Mouse (Mus musculus): ENCODE results near the gene Mdm2.
"Not testable (repeated sequence)": the region's sequence is repeated elsewhere in the genome, so short reads cannot be mapped to it uniquely, and the experiment has no call there.

Gene Mdm2

GRCm38 (mm10) chr10:117748276-117749049 lies 37.9 kb upstream of the Mdm2 start:
- no peak for DNase-seq (ENCODE audit: low spot score in 2 of 2)

GRCm38 (mm10) chr10:117747711-117748110 lies 37.2 kb upstream of the Mdm2 start:
- no peak for DNase-seq (ENCODE audit: low spot score in 2 of 2)

- peak; percentile 92 to 95 for DNase-seq (ENCODE audit: low spot score in 2 of 2)
Observed at GRCm38 (mm10) chr10:117746297-117746883, 35.8 kb upstream of the Mdm2 start, which contains the start of gene Slc35e3. Slc35e3 (minus strand) TSS chr10:117746365.

GRCm38 (mm10) chr10:117745570-117746296 lies 35.2 kb upstream of the Mdm2 start:
- peak in 1 of 2 experiments; percentile 38 for DNase-seq (ENCODE audit: low spot score in 2 of 2)

GRCm38 (mm10) chr10:117743917-117744316 lies 33.4 kb upstream of the Mdm2 start:
- DNase-seq (ENCODE audit: low spot score in 2 of 2), result no peak

GRCm38 (mm10) chr10:117743182-117743581 lies 32.6 kb upstream of the Mdm2 start:
- DNase-seq (ENCODE audit: low spot score in 2 of 2), result no peak

- DNase-seq (ENCODE audit: low spot score in 2 of 2), result no peak
Observed at GRCm38 (mm10) chr10:117742618-117743017, 32.1 kb upstream of the Mdm2 start.

- no peak for DNase-seq (ENCODE audit: low spot score in 2 of 2)
Observed at GRCm38 (mm10) chr10:117741698-117742475, 31.3 kb upstream of the Mdm2 start.

- no peak for DNase-seq (ENCODE audit: low spot score in 2 of 2)
Observed at GRCm38 (mm10) chr10:117740921-117741320, 30.4 kb upstream of the Mdm2 start.

GRCm38 (mm10) chr10:117740171-117740570 lies 29.6 kb upstream of the Mdm2 start:
- no peak for DNase-seq (ENCODE audit: low spot score in 2 of 2)

GRCm38 (mm10) chr10:117739648-117739948 lies 29.0 kb upstream of the Mdm2 start:
- no peak for DNase-seq (ENCODE audit: low spot score in 2 of 2)

- no peak for DNase-seq (ENCODE audit: low spot score in 2 of 2)
Observed at GRCm38 (mm10) chr10:117738928-117739647, 28.5 kb upstream of the Mdm2 start.

- DNase-seq (ENCODE audit: low spot score in 2 of 2), result no peak
Observed at GRCm38 (mm10) chr10:117738140-117738921, 27.8 kb upstream of the Mdm2 start.

- not testable (repeated sequence) for DNase-seq (ENCODE audit: low spot score in 2 of 2)
Observed at GRCm38 (mm10) chr10:117737498-117737897, 26.9 kb upstream of the Mdm2 start.

- DNase-seq (ENCODE audit: low spot score in 2 of 2), result no peak
Observed at GRCm38 (mm10) chr10:117737075-117737474, 26.5 kb upstream of the Mdm2 start.

GRCm38 (mm10) chr10:117736573-117736972 lies 26.0 kb upstream of the Mdm2 start:
- no peak for DNase-seq (ENCODE audit: low spot score in 2 of 2)

GRCm38 (mm10) chr10:117735396-117735795 lies 24.8 kb upstream of the Mdm2 start:
- DNase-seq (ENCODE audit: low spot score in 2 of 2), result not testable (repeated sequence)

- DNase-seq (ENCODE audit: low spot score in 2 of 2), result not testable (repeated sequence)
Observed at GRCm38 (mm10) chr10:117734104-117734852, 23.7 kb upstream of the Mdm2 start.

GRCm38 (mm10) chr10:117733626-117734025 lies 23.1 kb upstream of the Mdm2 start:
- DNase-seq (ENCODE audit: low spot score in 2 of 2), result not testable (repeated sequence)

All from right cerebral cortex, adult 2 months (tissue).